Mouse (Mus musculus) forebrain, embryonic 14.5 days (tissue): ENCODE measurements around the gene Trim28. TPM values are rescaled to one million over a fixed set of nuclear protein-coding genes. Genes with fewer than 3 reads are reported as not detected.
A peak's percentile ranks its signal among the peaks of the same experiment; 100 is the strongest.
"Not testable (repeated sequence)": the region's sequence is repeated elsewhere in the genome, so short reads cannot be mapped to it uniquely, and the experiment has no call there.

Experiments
- ATAC-seq: fragments of 200-750 bp; cut with Nextera tagmentation; 2 replicates; pipeline ENCODE4 v1.8.0; 2017; ENCODE audit warnings: mild to moderate bottlenecking, moderate library complexity
- DNase-seq: peaks from one replicate; pipeline ENCODE4 v3.0.0-alpha.2; 2015; ENCODE audit warnings: low spot score
- H3K27ac ChIP-seq: fragments of 300-500 bp; sonication (generic); 2 replicates; pipeline ENCODE4 v1.5.1; 2014; ENCODE audit warnings: low read depth, mild to moderate bottlenecking, control low read depth, low read length, moderate library complexity
- H3K27me3 ChIP-seq: fragments of 300-500 bp; sonication (generic); replicated peaks from 2 replicates; pipeline ENCODE4 v1.6.1; 2014; ENCODE audit warnings: low read length, control low read depth, mixed read lengths; ENCODE audit not compliant: control insufficient read depth, insufficient read depth
- H3K36me3 ChIP-seq: fragments of 300-500 bp; sonication (generic); 2 replicates; pipeline ENCODE4 v1.6.1; 2014; ENCODE audit warnings: low read length, control low read depth; ENCODE audit not compliant: control insufficient read depth, insufficient read depth
- H3K4me1 ChIP-seq: fragments of 300-500 bp; sonication (generic); 2 replicates; pipeline ENCODE4 v1.6.1; 2014; ENCODE audit warnings: antibody characterized with exemption, low read length, control low read depth; ENCODE audit not compliant: control insufficient read depth, insufficient read depth
- H3K4me2 ChIP-seq: fragments of 300-500 bp; sonication (generic); 2 replicates; pipeline ENCODE4 v1.6.1; 2014; ENCODE audit warnings: mild to moderate bottlenecking, control low read depth, low read length
- H3K4me3 ChIP-seq: fragments of 300-500 bp; sonication (generic); 2 replicates; pipeline ENCODE4 v1.5.1; 2014; ENCODE audit warnings: low read depth, low read length, control low read depth
- H3K9ac ChIP-seq: fragments of 300-500 bp; sonication (generic); 2 replicates; pipeline ENCODE4 v1.6.1; 2014; ENCODE audit warnings: mild to moderate bottlenecking, low read length, control low read depth, moderate library complexity
- H3K9me3 ChIP-seq: fragments of 300-500 bp; sonication (generic); replicated peaks from 2 replicates; pipeline ENCODE4 v1.6.1; 2016; ENCODE audit warnings: low read length, control low read depth, mixed read lengths; ENCODE audit not compliant: control insufficient read depth
- WGBS: fragments of 180-500 bp; shearing (Covaris S2); extraction: QIAGEN DNeasy Blood & Tissue Kit; methylation state at CpG from one replicate; pipeline ENCODE4 v1.1.7; 2014; 5-methylcytosine and 5-hydroxymethylcytosine counted together
- polyA plus RNA-seq: library from polyadenylated mRNA; unstranded; fragments of >200 nt; fragmentation: Nextera tagmentation; extraction: Ambion mirVana; gene quantifications from 2 replicates; pipeline ENCODE4 v1.2.1, GENCODE M21; 2014

Trim28 gene
- polyA plus RNA-seq, 1 experiment from 2014 or later: 317 TPM

DNA sequence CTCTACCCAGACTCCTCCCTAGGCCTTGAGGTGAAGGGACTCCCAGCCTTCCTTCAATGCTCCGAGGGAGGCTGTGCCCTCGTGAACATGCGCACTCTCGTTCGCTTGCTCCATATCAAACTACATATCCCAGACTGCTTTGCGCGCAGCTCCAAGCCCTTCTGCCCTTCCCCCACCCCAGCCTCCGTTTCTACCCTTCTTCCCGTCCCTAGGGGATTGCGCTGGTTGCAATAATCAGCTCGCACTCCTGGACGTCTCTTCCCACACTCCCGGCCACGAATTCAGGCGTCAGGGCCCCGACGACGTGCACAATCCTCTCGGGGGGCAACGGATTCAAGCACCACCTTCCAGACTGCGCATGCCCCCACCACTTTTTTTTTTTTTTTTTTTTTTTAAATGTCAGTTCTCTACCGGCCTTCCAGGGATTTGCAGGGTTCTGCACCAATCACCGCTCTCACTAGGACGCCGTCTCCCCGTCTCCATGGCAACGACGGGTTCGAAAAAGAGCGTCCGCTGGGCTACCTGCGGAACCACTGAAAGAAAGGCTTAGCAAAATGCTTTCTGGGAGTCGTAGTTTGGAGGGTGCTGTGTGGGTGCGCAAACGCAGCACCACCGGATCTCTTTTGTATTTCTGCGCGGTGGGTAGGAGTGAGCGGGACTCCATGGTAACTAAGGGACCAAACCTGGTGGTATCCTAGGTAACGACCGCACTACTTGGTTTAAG, 55.5 kb downstream of the Trim28 start, which contains the start of gene Mzf1:
TSS of gene Mzf1 (minus strand) at position 478 of the 724 bp plus-strand sequence.
- Histone ChIP-seq H3K9me3 (no peaks in the 10 kb centered on the region), H3K27me3 (no peaks in the 10 kb centered on the region), H3K4me3 (peak within 1 kb of the TSS; percentile 52), H3K4me2 (peak within 1 kb of the TSS; percentile 57), H3K36me3 (0 out of 2 replicates have a peak, but pooled peaks cover 2% of the 10 kb centered on the region), H3K27ac (peak within 1 kb of the TSS; percentile 96), H3K4me1 (peaks cover 4% of the 10 kb centered on the region; the same call in 1 of the 2 replicates), H3K9ac (peak within 1 kb of the TSS; percentile 70)
- under 1% methylated on average over 41 of the region's 41 CpGs for WGBS
- peak; percentile 100 for DNase-seq
- peak; percentile 97 for ATAC-seq

DNA sequence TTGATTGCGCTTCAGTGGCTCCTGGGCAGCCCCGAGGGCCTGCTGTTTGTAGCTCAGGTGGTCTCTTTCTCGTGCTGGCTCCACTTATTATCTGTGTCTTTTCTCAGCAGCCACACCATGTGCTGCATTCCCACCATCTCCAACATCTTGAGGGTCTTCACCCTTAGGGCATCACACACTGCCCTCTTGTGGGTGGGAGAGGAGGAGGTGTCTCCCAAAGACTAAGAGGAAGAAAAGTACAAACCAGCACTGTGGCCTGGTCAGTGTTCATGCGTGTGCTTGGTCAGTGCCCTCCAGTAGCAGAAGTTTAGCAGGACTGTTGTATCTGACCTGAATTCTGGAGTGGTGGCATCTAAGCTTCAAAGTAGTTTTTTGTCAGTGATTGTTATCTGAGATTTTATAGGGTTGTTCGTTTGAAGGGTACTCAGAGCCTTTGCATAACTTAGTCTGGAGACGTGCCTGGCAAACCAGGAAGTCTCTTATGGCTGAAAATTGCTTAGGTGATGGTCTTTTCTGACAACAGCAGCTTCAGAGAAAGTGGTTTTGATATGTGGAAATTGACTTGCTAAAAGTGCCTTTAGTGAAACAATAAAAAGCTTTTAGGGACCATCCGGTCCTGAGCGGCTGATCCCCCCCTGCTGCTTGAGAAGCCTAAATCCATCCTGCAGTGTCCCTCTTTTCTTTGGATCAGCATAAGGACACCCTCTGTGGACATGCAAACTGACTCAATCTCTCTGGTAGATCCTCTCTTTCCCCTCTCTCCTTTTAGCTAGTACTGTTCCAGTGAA, 58.2 kb downstream of the Trim28 start:
- no peaks in the 10 kb centered on the region for H3K27me3 ChIP-seq
- H3K9me3 ChIP-seq: no peaks in the 10 kb centered on the region
- H3K4me2 ChIP-seq: no peak overlapping the region
- DNase-seq (no peak), ATAC-seq (no peak)
- H3K4me3 ChIP-seq: no peak overlapping the region
- no peaks in the 10 kb centered on the region for H3K36me3 ChIP-seq
- no peak overlapping the region for H3K9ac ChIP-seq
- no peak overlapping the region for H3K27ac ChIP-seq
- peaks cover 4% of the 10 kb centered on the region; the same call in 1 of the 2 replicates for H3K4me1 ChIP-seq
- 50% methylated on average over 8 of the region's 8 CpGs for WGBS

DNA sequence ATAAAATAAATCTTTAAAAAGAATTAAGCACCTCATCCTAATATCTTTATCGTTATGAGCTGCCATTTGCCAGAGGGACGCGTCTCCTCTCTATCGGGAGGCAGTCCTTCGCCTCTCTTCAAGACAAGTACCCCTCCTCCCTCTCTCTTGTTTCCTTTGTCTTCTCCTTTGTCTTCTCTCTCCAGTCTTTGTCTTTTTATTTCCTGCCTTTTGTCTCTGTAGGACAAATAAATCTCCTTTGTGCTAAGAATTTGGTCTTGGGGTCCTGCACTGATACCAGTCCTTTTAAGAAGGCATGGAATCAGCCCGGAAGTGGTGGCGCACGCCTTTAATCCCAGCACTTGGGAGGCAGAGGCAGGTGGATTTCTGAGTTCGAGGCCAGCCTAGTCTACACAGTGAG, 60.6 kb downstream of the Trim28 start:
- no peak for ATAC-seq
- 0 out of 2 replicates have a peak, but pooled peaks cover 4% of the 10 kb centered on the region for H3K4me1 ChIP-seq
- no peak overlapping the region for H3K27ac ChIP-seq
- WGBS: 84% methylated on average over 9 of the region's 9 CpGs
- H3K9me3 ChIP-seq: 0 out of 2 replicates have a peak, but pooled peaks cover 3% of the 10 kb centered on the region
- H3K36me3 ChIP-seq: no peaks in the 10 kb centered on the region
- H3K4me3 ChIP-seq: no peak overlapping the region
- DNase-seq: no peak
- H3K27me3 ChIP-seq: no peaks in the 10 kb centered on the region
- no peak overlapping the region for H3K4me2 ChIP-seq
- no peak overlapping the region for H3K9ac ChIP-seq

DNA sequence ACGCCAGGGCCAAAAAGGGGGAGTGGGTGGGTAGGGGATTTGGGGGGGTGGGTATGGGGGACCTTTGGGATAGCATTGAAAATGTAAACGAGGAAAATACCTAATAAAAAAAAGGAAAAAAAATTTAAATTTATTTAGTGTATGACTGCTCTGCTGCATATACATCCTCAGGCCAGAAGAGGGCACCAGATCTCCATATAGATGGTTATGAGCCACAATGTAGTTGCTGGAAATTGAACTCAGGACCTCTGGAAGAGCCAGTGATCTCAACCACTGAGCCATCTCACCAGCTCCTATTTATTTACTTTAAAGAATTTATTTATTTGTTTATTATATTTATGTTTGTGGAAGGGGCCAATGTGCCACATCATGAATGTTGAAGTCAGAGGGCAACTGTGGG, 64.5 kb downstream of the Trim28 start:
- not testable (repeated sequence) for DNase-seq, H3K4me1 ChIP-seq, H3K36me3 ChIP-seq, H3K4me3 ChIP-seq, H3K9ac ChIP-seq, H3K27me3 ChIP-seq, ATAC-seq, H3K4me2 ChIP-seq, H3K27ac ChIP-seq, H3K9me3 ChIP-seq
- WGBS: 50% methylated on average over 2 of the region's 2 CpGs

DNA sequence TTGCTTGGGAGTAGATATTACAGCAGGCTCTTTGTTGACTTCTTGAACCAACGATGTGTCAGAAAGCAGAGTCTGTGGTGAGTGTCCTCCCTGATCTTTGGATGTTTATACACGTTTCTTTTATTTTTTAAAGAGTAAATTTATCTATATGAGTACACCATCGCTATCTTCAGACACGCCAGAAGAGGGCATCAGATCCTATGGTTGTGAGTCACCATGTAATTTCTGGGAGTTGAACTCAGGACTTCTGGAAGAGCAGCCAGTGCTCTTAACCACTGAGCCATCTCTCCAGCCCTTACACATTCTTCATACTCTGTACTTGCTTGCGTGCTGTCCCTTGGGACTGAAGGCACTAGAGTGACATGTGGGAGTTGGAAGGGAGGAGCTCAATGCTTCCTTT, 73.4 kb downstream of the Trim28 start:
- Histone ChIP-seq H3K4me3 (no peak overlapping the region), H3K9ac (no peak overlapping the region), H3K9me3 (no peaks in the 10 kb centered on the region), H3K36me3 (no peaks in the 10 kb centered on the region), H3K27me3 (no peaks in the 10 kb centered on the region), H3K27ac (no peak overlapping the region), H3K4me1 (no peaks in the 10 kb centered on the region), H3K4me2 (no peak overlapping the region)
- DNase-seq (no peak), ATAC-seq (no peak)
- 53% methylated on average over 5 of the region's 5 CpGs for WGBS

Other genes with a start within 250 kb of the Trim28 start
- 15.7 and 20.6 TPM in 2 replicates for gene Zscan18, start 195.5 kb upstream of the Trim28 start, polyA plus RNA-seq
- 16.1 and 23.6 TPM in 2 replicates for gene Zfp329, start 180.3 kb upstream of the Trim28 start, polyA plus RNA-seq
- 29.7 and 38.8 TPM in 2 replicates for gene Zfp110, start 164.4 kb upstream of the Trim28 start, polyA plus RNA-seq
- 8.9 and 10.5 TPM in 2 replicates for gene Zfp128, start 117.9 kb upstream of the Trim28 start, polyA plus RNA-seq
- gene Zscan22, start 101.3 kb upstream of the Trim28 start, polyA plus RNA-seq: 15.4 and 16.3 TPM in 2 replicates
- 740 and 1,089 TPM in 2 replicates for gene Rps5, start 76.8 kb upstream of the Trim28 start, polyA plus RNA-seq
- gene Rnf225, start 71.7 kb upstream of the Trim28 start, polyA plus RNA-seq: 0.48 and 0.57 TPM in 2 replicates
- 10.1 and 11.4 TPM in 2 replicates for gene Zfp324, start 33.3 kb upstream of the Trim28 start, polyA plus RNA-seq
- 4.5 and 4.9 TPM in 2 replicates for gene Zfp446, start 21.3 kb upstream of the Trim28 start, polyA plus RNA-seq
- 0.10 TPM in 1 of 2 replicates, not detected in the other for gene Slc27a5, start 922 bp upstream of the Trim28 start, polyA plus RNA-seq
- gene Zbtb45, start 10.9 kb downstream of the Trim28 start, polyA plus RNA-seq: 34.7 and 41.1 TPM in 2 replicates
- gene Chmp2a, start 35.7 kb downstream of the Trim28 start, polyA plus RNA-seq: 189 and 215 TPM in 2 replicates
- gene Ube2m, start 39.2 kb downstream of the Trim28 start, polyA plus RNA-seq: 73.4 and 77.9 TPM in 2 replicates
- 4.0 and 6.3 TPM in 2 replicates for gene Mzf1, start 55.6 kb downstream of the Trim28 start, polyA plus RNA-seq
- gene Vmn1r85, start 96.1 kb downstream of the Trim28 start, polyA plus RNA-seq: 0.04 and 0.06 TPM in 2 replicates
- gene Vmn1r86, start 120.8 kb downstream of the Trim28 start, polyA plus RNA-seq: not detected in 2 replicates
- gene Vmn1r87, start 141.0 kb downstream of the Trim28 start, polyA plus RNA-seq: not detected in 2 replicates
- not detected in 2 replicates for gene Vmn1r88, start 160.5 kb downstream of the Trim28 start, polyA plus RNA-seq
- gene Vmn1r89, start 213.9 kb downstream of the Trim28 start, polyA plus RNA-seq: not detected in 2 replicates